Mouse (Mus musculus): Measurements from ENCODE around the gene Lpar2.

Lpar2 gene

GRCm38 (mm10) chr8:69822386-69823191 is at the start of gene Lpar2:
Gene Lpar2, plus strand, starts transcription at chr8:69822429.
- DNase-seq: peak; percentile 67

GRCm38 (mm10) chr8:69774503-69775148 is 47.6 kb upstream of the Lpar2 start, which contains the start of gene Gm20422:
Gene Gm20422, minus strand, starts transcription at chr8:69774886.
- DNase-seq: peak; percentile 83 to 87

GRCm38 (mm10) chr8:69775149-69775534 is 47.1 kb upstream of the Lpar2 start:
- no peak for DNase-seq

- no peak for DNase-seq
Observed at GRCm38 (mm10) chr8:69777111-69777510, 45.1 kb upstream of the Lpar2 start.

GRCm38 (mm10) chr8:69789105-69789504 is 33.1 kb upstream of the Lpar2 start:
- no peak for DNase-seq

GRCm38 (mm10) chr8:69789731-69790130 is 32.5 kb upstream of the Lpar2 start:
- no peak for DNase-seq

- DNase-seq: no peak
Observed at GRCm38 (mm10) chr8:69790364-69790763, 31.9 kb upstream of the Lpar2 start.

- DNase-seq: peak; percentile 93 to 94
Observed at GRCm38 (mm10) chr8:69790773-69791367, 31.4 kb upstream of the Lpar2 start, which contains the start of the genes Atp13a1 and Zfp866. Gene Atp13a1, plus strand, starts transcription at chr8:69791163. Gene Zfp866, minus strand, starts transcription at chr8:69791178.

- no peak for DNase-seq
Observed at GRCm38 (mm10) chr8:69791415-69792068, 30.7 kb upstream of the Lpar2 start.

- no peak for DNase-seq
Observed at GRCm38 (mm10) chr8:69793666-69794065, 28.6 kb upstream of the Lpar2 start.

- DNase-seq: no peak
Observed at GRCm38 (mm10) chr8:69794096-69794495, 28.1 kb upstream of the Lpar2 start.

GRCm38 (mm10) chr8:69794901-69795300 is 27.3 kb upstream of the Lpar2 start:
- no peak for DNase-seq

GRCm38 (mm10) chr8:69796721-69797345 is 25.4 kb upstream of the Lpar2 start:
- DNase-seq: no peak

- no peak for DNase-seq
Observed at GRCm38 (mm10) chr8:69797661-69798060, 24.6 kb upstream of the Lpar2 start.

GRCm38 (mm10) chr8:69799261-69799660 is 23.0 kb upstream of the Lpar2 start:
- no peak for DNase-seq

GRCm38 (mm10) chr8:69799946-69800345 is 22.3 kb upstream of the Lpar2 start:
- no peak for DNase-seq

GRCm38 (mm10) chr8:69801796-69802195 is 20.4 kb upstream of the Lpar2 start:
- DNase-seq: no peak

GRCm38 (mm10) chr8:69802216-69802615 is 20.0 kb upstream of the Lpar2 start:
- no peak for DNase-seq

GRCm38 (mm10) chr8:69803366-69803765 is 18.9 kb upstream of the Lpar2 start:
- no peak for DNase-seq

GRCm38 (mm10) chr8:69804537-69804936 is 17.7 kb upstream of the Lpar2 start:
- no peak for DNase-seq

GRCm38 (mm10) chr8:69805086-69805485 is 17.1 kb upstream of the Lpar2 start:
- DNase-seq: no peak

GRCm38 (mm10) chr8:69805491-69805890 is 16.7 kb upstream of the Lpar2 start:
- no peak for DNase-seq

GRCm38 (mm10) chr8:69807236-69807635 is 15.0 kb upstream of the Lpar2 start:
- no peak for DNase-seq

Data from B cell, adult 2 months (primary cell).